Mouse (Mus musculus): Measurements from ENCODE around the gene Reep3. TPM values are rescaled to one million over a fixed set of nuclear protein-coding genes. Genes with fewer than 3 reads are reported as not detected.
"Not testable (repeated sequence)": the region's sequence is repeated elsewhere in the genome, so short reads cannot be mapped to it uniquely, and the experiment has no call there.

Gene Reep3
- polyA plus RNA-seq, 1 experiment: 14.7 TPM

- H3K79me2 ChIP-seq (ENCODE audit: control insufficient read depth, insufficient read depth): peaks cover 100% of the 10 kb centered on the region
- H3K27me3 ChIP-seq (ENCODE audit: control insufficient read depth, insufficient read depth, insufficient read length): no peaks in the 10 kb centered on the region
- no peak overlapping the region for H3ac ChIP-seq (ENCODE audit: control insufficient read depth, insufficient read length, low read depth)
- H3K79me3 ChIP-seq (ENCODE audit: low read depth): peaks cover 86% of the 10 kb centered on the region
- no peaks in the 10 kb centered on the region for H3K36me3 ChIP-seq (ENCODE audit: control insufficient read depth, insufficient read depth)
- no peak for TF ChIP-seq CEBPB (IDR thresholded peaks at IDR 0.05; ENCODE audit: low read depth)
- TF ChIP-seq USF1 (IDR thresholded peaks at IDR 0.05; ENCODE audit: low read depth): no peak
- no peak for TF ChIP-seq MYOG (IDR thresholded peaks at IDR 0.05; ENCODE audit: control insufficient read depth, extremely low read depth, insufficient read length)
- TF ChIP-seq MAX (IDR thresholded peaks at IDR 0.05): no peak
- no peak for TF ChIP-seq CTCF (IDR thresholded peaks at IDR 0.05; ENCODE audit: control insufficient read depth, insufficient read depth, insufficient read length)
- no peak for TF ChIP-seq FOSL1 (IDR thresholded peaks at IDR 0.05; ENCODE audit: insufficient read depth, low read length, poor library complexity, severe bottlenecking)
- H3K4me3 ChIP-seq (ENCODE audit: insufficient read depth, poor library complexity, severe bottlenecking): no peak overlapping the region
Observed at GRCm38 (mm10) chr10:67115666-67116091, 18.9 kb upstream of the Reep3 start.

GRCm38 (mm10) chr10:67115115-67115514 is 18.4 kb upstream of the Reep3 start:
- Histone ChIP-seq H3K4me3 (ENCODE audit: insufficient read depth, poor library complexity, severe bottlenecking) (no peak overlapping the region), H3K79me3 (ENCODE audit: low read depth) (peaks cover 85% of the 10 kb centered on the region), H3K79me2 (ENCODE audit: control insufficient read depth, insufficient read depth) (peaks cover 100% of the 10 kb centered on the region), H3ac (ENCODE audit: control insufficient read depth, insufficient read length, low read depth) (no peak overlapping the region), H3K36me3 (ENCODE audit: control insufficient read depth, insufficient read depth) (no peaks in the 10 kb centered on the region), H3K27me3 (ENCODE audit: control insufficient read depth, insufficient read depth, insufficient read length) (no peaks in the 10 kb centered on the region)
- TF ChIP-seq USF1 (IDR thresholded peaks at IDR 0.05; ENCODE audit: low read depth) (no peak), MAX (IDR thresholded peaks at IDR 0.05) (no peak), MYOG (IDR thresholded peaks at IDR 0.05; ENCODE audit: control insufficient read depth, extremely low read depth, insufficient read length) (no peak)

GRCm38 (mm10) chr10:67113833-67114232 is 17.1 kb upstream of the Reep3 start:
- no peaks in the 10 kb centered on the region for H3K27me3 ChIP-seq (ENCODE audit: control insufficient read depth, insufficient read depth, insufficient read length)
- peaks cover 86% of the 10 kb centered on the region for H3K79me3 ChIP-seq (ENCODE audit: low read depth)
- peaks cover 100% of the 10 kb centered on the region for H3K79me2 ChIP-seq (ENCODE audit: control insufficient read depth, insufficient read depth)
- peaks cover 10% of the 10 kb centered on the region for H3K36me3 ChIP-seq (ENCODE audit: control insufficient read depth, insufficient read depth)
- TF ChIP-seq FOSL1 (IDR thresholded peaks at IDR 0.05; ENCODE audit: insufficient read depth, low read length, poor library complexity, severe bottlenecking) (no peak), MAX (IDR thresholded peaks at IDR 0.05) (no peak), CTCF (IDR thresholded peaks at IDR 0.05; ENCODE audit: control insufficient read depth, insufficient read depth, insufficient read length) (no peak), USF1 (IDR thresholded peaks at IDR 0.05; ENCODE audit: low read depth) (no peak), MYOD1 (IDR thresholded peaks at IDR 0.05; ENCODE audit: control insufficient read depth, insufficient read length, low read depth) (no peak), CEBPB (IDR thresholded peaks at IDR 0.05; ENCODE audit: low read depth) (no peak), MYOG (IDR thresholded peaks at IDR 0.05; ENCODE audit: control insufficient read depth, extremely low read depth, insufficient read length) (no peak)
- no peak overlapping the region for H3K4me3 ChIP-seq (ENCODE audit: insufficient read depth, poor library complexity, severe bottlenecking)
- no peak overlapping the region for H3ac ChIP-seq (ENCODE audit: control insufficient read depth, insufficient read length, low read depth)

- H3K79me2 ChIP-seq (ENCODE audit: control insufficient read depth, insufficient read depth): peaks cover 100% of the 10 kb centered on the region
- not testable (repeated sequence) for H3ac ChIP-seq (ENCODE audit: control insufficient read depth, insufficient read length, low read depth); H3K4me3 ChIP-seq (ENCODE audit: insufficient read depth, poor library complexity, severe bottlenecking); H3K27me3 ChIP-seq (ENCODE audit: control insufficient read depth, insufficient read depth, insufficient read length)
- peaks cover 17% of the 10 kb centered on the region for H3K36me3 ChIP-seq (ENCODE audit: control insufficient read depth, insufficient read depth)
- peaks cover 84% of the 10 kb centered on the region for H3K79me3 ChIP-seq (ENCODE audit: low read depth)
Observed at GRCm38 (mm10) chr10:67112967-67113366, 16.2 kb upstream of the Reep3 start.

- Histone ChIP-seq H3K79me3 (ENCODE audit: low read depth) (peaks cover 82% of the 10 kb centered on the region), H3K4me3 (ENCODE audit: insufficient read depth, poor library complexity, severe bottlenecking) (no peak overlapping the region), H3ac (ENCODE audit: control insufficient read depth, insufficient read length, low read depth) (no peak overlapping the region), H3K36me3 (ENCODE audit: control insufficient read depth, insufficient read depth) (peaks cover 22% of the 10 kb centered on the region), H3K79me2 (ENCODE audit: control insufficient read depth, insufficient read depth) (peaks cover 100% of the 10 kb centered on the region), H3K27me3 (ENCODE audit: control insufficient read depth, insufficient read depth, insufficient read length) (no peaks in the 10 kb centered on the region)
- TF ChIP-seq MYOG (IDR thresholded peaks at IDR 0.05; ENCODE audit: control insufficient read depth, extremely low read depth, insufficient read length): no peak
Observed at GRCm38 (mm10) chr10:67111799-67112177, 15.0 kb upstream of the Reep3 start.

- Histone ChIP-seq H3K27me3 (ENCODE audit: control insufficient read depth, insufficient read depth, insufficient read length) (no peaks in the 10 kb centered on the region), H3K4me3 (ENCODE audit: insufficient read depth, poor library complexity, severe bottlenecking) (no peak overlapping the region), H3K79me3 (ENCODE audit: low read depth) (peaks cover 82% of the 10 kb centered on the region), H3K36me3 (ENCODE audit: control insufficient read depth, insufficient read depth) (peaks cover 22% of the 10 kb centered on the region), H3ac (ENCODE audit: control insufficient read depth, insufficient read length, low read depth) (no peak overlapping the region), H3K79me2 (ENCODE audit: control insufficient read depth, insufficient read depth) (peaks cover 100% of the 10 kb centered on the region)
- no peak for TF ChIP-seq MYOG (IDR thresholded peaks at IDR 0.05; ENCODE audit: control insufficient read depth, extremely low read depth, insufficient read length)
- TF ChIP-seq USF1 (IDR thresholded peaks at IDR 0.05; ENCODE audit: low read depth): no peak
- no peak for TF ChIP-seq CTCF (IDR thresholded peaks at IDR 0.05; ENCODE audit: control insufficient read depth, insufficient read depth, insufficient read length)
- TF ChIP-seq MAX (IDR thresholded peaks at IDR 0.05): no peak
- no peak for TF ChIP-seq CEBPB (IDR thresholded peaks at IDR 0.05; ENCODE audit: low read depth)
- no peak for TF ChIP-seq MYOD1 (IDR thresholded peaks at IDR 0.05; ENCODE audit: control insufficient read depth, insufficient read length, low read depth)
- no peak for TF ChIP-seq FOSL1 (IDR thresholded peaks at IDR 0.05; ENCODE audit: insufficient read depth, low read length, poor library complexity, severe bottlenecking)
Observed at GRCm38 (mm10) chr10:67111044-67111798, 14.5 kb upstream of the Reep3 start.
